Mouse (Mus musculus): Measurements from ENCODE around the gene Ankrd36.

DNA sequence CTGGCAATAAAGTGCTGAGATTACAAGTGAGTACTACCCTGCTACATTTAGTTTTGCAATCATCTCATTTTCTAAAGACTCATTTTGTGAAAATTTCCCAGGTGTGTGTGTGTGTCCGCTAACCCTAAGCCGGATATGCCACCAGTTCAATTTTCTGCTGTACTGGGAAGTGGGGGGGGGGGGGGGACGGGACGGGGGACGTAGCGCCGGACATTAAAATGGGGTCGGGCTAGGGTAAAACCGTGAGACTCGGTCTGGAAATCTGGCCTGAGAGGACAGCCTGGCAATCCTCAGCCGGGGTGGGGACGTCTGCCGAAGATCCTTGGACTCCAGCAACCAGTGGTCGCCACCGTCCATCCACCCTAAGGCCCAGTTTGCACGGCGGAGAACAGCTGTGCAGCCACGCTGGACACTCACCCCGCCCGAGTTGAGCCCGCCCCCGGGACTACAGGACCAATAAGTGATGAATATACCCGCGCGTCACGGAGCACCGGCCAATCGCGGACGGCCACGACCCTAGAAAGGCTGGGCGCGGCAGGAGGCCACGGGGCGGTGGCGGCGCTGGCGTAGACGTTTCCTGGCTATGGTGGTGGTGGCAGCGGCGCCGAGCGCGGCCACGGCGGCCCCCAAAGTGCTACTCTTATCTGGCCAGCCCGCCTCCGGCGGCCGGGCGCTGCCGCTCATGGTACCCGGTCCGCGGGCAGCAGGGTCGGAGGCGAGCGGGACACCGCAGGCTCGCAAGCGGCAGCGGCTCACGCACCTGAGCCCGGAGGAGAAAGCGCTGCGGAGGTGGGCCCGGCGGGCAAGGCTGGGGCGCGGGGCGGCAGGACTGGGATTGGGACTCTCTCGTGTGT is 48.8 kb upstream of the Ankrd36 start, which contains the start of gene Xbp1:
- no peak for TF ChIP-seq CTCF (IDR thresholded peaks at IDR 0.05; ENCODE audit: insufficient read depth, low read length)
- TF ChIP-seq POLR2A (IDR thresholded peaks at IDR 0.05; ENCODE audit: borderline replicate concordance, extremely low read depth, low read depth, low read length): peak; percentile 95
